24 mouse cellular contexts compared by ENCODE assay signal in genomic region chr10:56194310-56194709, GRCm38 (mm10).
"Had no signal": no experiment of that assay in that cellular context is flagged by ENCODE, and none has a peak within 500 bp of the region (broad histone marks: within the 10 kb centered on the region; RNA-seq: fewer than 3 reads in every experiment).

No protein-coding gene starts in this region.

- H3K4me2 ChIP-seq: limb, embryonic 12.5 days; limb, embryonic 15.5 days; liver, embryonic 11.5 days; lung, embryonic 14.5 days; neural tube, embryonic 13.5 days had no signal

- H3K9ac ChIP-seq: limb, embryonic 12.5 days; limb, embryonic 15.5 days; liver, embryonic 14.5 days; liver, postnatal 0 days; lung, embryonic 14.5 days; neural tube, embryonic 13.5 days had no signal

- H3K27me3 ChIP-seq: limb, embryonic 12.5 days; limb, embryonic 15.5 days; neural tube, embryonic 13.5 days had no signal

- H3K27ac ChIP-seq: kidney, postnatal 0 days; left cerebral cortex, adult 2 months; limb, embryonic 12.5 days; limb, embryonic 15.5 days; liver, embryonic 14.5 days; macrophage; neural tube, embryonic 13.5 days; stomach, postnatal 0 days had no signal

- DNase-seq: kidney, adult 18-20 months; kidney, adult 9 months; kidney, postnatal 25 days; layer of hippocampus, postnatal 36 days; left cerebral cortex, postnatal 4 days; liver, postnatal 0 days; lung, embryonic 14.5 days; right cerebral cortex, adult 18-20 months; right cerebral cortex, postnatal 14 days; right cerebral cortex, postnatal 4 days; thymus, adult 2 months; thymus, postnatal 14 days; thymus, postnatal 4 days had no signal

- ATAC-seq: liver, postnatal 0 days; lung, postnatal 0 days had no signal

- H3K4me3 ChIP-seq: left cerebral cortex, adult 2 months; limb, embryonic 12.5 days; limb, embryonic 15.5 days; myocyte; neural tube, embryonic 13.5 days had no signal

- H3K4me1 ChIP-seq: limb, embryonic 12.5 days; limb, embryonic 15.5 days had no signal

- H3K9me3 ChIP-seq: limb, embryonic 12.5 days; limb, embryonic 15.5 days; neural tube, embryonic 13.5 days had no signal

- H3K36me3 ChIP-seq: limb, embryonic 12.5 days; limb, embryonic 15.5 days; neural tube, embryonic 13.5 days had no signal
